Mouse (Mus musculus): ENCODE data around the gene Aldh1a2. TPM values are rescaled to one million over a fixed set of nuclear protein-coding genes. Genes with fewer than 3 reads are reported as not detected.

Aldh1a2 gene
- total RNA-seq, 2 experiments from 2014 or later, result 57.6 to 77.7 TPM

Other genes with a start within 250 kb of the Aldh1a2 start
- gene Aqp9, start 47.1 kb upstream of the Aldh1a2 start, total RNA-seq (2021), result under 1 TPM; 0.16 to 0.33 TPM

Data from adrenal gland, adult 18-20 months (tissue).